In the genomic region with DNA sequence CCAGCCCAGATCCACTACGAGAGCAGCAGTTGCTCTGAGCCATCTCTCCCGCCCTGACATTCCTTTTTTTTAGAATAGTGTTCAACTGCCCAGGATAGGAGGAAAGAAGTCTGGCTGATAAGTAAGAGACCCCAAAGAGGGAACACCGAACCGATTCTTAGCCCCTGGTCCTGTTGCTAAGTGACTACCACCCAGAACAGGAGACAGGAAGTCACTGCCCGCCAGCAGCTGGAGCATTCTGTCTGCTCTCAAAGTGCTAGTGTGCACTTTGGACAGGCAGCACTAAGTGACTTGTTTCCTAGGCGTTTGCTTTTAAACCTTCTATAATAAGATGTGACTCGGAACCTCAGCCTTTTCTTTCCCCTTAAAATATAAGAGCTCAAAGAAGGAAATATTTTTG, we compare ENCODE assay signal across 11 mouse cellular contexts. TPM values are rescaled to one million over a fixed set of nuclear protein-coding genes. Genes with fewer than 3 reads are reported as not detected.
DNase-seq lines count a peak whose midpoint lies in the region; ATAC-seq and TF ChIP-seq lines count a peak whose summit lies in the region.
"Had no signal": no experiment of that assay in that cellular context is flagged by ENCODE, and none has a peak within 500 bp of the region (broad histone marks: within the 10 kb centered on the region; RNA-seq: fewer than 3 reads in every experiment).

No protein-coding gene starts in this region.

- H3K4me1 ChIP-seq in liver, adult 2 months (ENCODE audit: control insufficient read depth, insufficient read depth, low read length), result peaks cover 15% of the 10 kb centered on the region
- peaks cover 7% of the 10 kb centered on the region for H3K4me1 ChIP-seq in liver, embryonic 11.5 days (replicated peaks; ENCODE audit: control insufficient read depth, insufficient read depth, low read length)

- no peaks in the 10 kb centered on the region for H3K79me2 ChIP-seq in liver, adult 2 months (ENCODE audit: control insufficient read depth, insufficient read depth, low read length)

- ATAC-seq in liver, embryonic 11.5 days (replicated peaks; ENCODE audit: low FRiP score), result no peak

- no peak for TF ChIP-seq CTCF in liver, adult 2 months (IDR thresholded peaks at IDR 0.05; ENCODE audit: low read depth, low read length)
- TF ChIP-seq CTCF in brain, embryonic 14.5 days (IDR thresholded peaks at IDR 0.05; ENCODE audit: borderline replicate concordance, extremely low read depth, insufficient read depth, insufficient read length), result no peak

- H3K9me3 ChIP-seq in liver, embryonic 11.5 days (ENCODE audit: control insufficient read depth, low read length), result no peaks in the 10 kb centered on the region
- H3K9me3 ChIP-seq: forebrain, embryonic 10.5 days had no signal

- H3K36me3 ChIP-seq in liver, adult 2 months (ENCODE audit: control insufficient read depth, insufficient read depth, low read length), result peaks cover 3% of the 10 kb centered on the region; the same call in 1 of the 2 replicates
- 0 out of 2 replicates have a peak, but pooled peaks cover 2% of the 10 kb centered on the region for H3K36me3 ChIP-seq in liver, embryonic 11.5 days (ENCODE audit: control insufficient read depth, insufficient read depth, low read length)

- no peak overlapping the region for H3K4me3 ChIP-seq in liver, adult 2 months (ENCODE audit: insufficient read depth, low read depth, low read length)
- no peak overlapping the region for H3K4me3 ChIP-seq in liver, embryonic 11.5 days (ENCODE audit: low read depth, low read length)
- H3K4me3 ChIP-seq: forebrain, embryonic 10.5 days had no signal

- no peaks in the 10 kb centered on the region for H3K27me3 ChIP-seq in liver, adult 2 months (ENCODE audit: control insufficient read depth, insufficient read depth, low read length)
- no peaks in the 10 kb centered on the region for H3K27me3 ChIP-seq in liver, embryonic 11.5 days (replicated peaks; ENCODE audit: control insufficient read depth, insufficient read depth, low read length)
- H3K27me3 ChIP-seq: Patski had no signal

- WGBS in liver, adult 2 months, result 25% methylated on average over 7 of the region's 7 CpGs
- 60% methylated on average over 7 of the region's 7 CpGs for WGBS in liver, embryonic 11.5 days

- no peak overlapping the region for H3K9ac ChIP-seq in liver, adult 2 months (ENCODE audit: low read depth, low read length)
- no peak overlapping the region for H3K9ac ChIP-seq in liver, embryonic 11.5 days (ENCODE audit: low read depth, low read length)

- peak overlapping the region; percentile 19 for H3K27ac ChIP-seq in liver, adult 2 months (replicated peaks; ENCODE audit: insufficient read depth, low read depth, low read length)
- no peak overlapping the region for H3K27ac ChIP-seq in liver, embryonic 11.5 days (ENCODE audit: low read depth, low read length)
- H3K27ac ChIP-seq: forebrain, embryonic 10.5 days had no signal

- no peak overlapping the region for H3K4me2 ChIP-seq in liver, embryonic 11.5 days

- no peak for TF ChIP-seq POLR2A in liver, adult 2 months (IDR thresholded peaks at IDR 0.05; ENCODE audit: extremely low read depth, insufficient read depth, low read length)
- no peak for TF ChIP-seq POLR2A in brain, embryonic 14.5 days (IDR thresholded peaks at IDR 0.05; ENCODE audit: borderline replicate concordance, extremely low read depth, insufficient read depth, insufficient read length, poor library complexity, severe bottlenecking)

- DNase-seq in liver, adult 2 months (ENCODE audit: extremely low read depth, low read depth, low spot score), result peak; percentile 41
- DNase-seq in liver, embryonic 11.5 days (ENCODE audit: low spot score), result no peak
- peak; percentile 18 for DNase-seq in Muller cell, postnatal 12 days (ENCODE audit: inconsistent ontology term)
- peak; percentile 14 for DNase-seq in brain, embryonic 14.5 days (ENCODE audit: low read depth)
- DNase-seq in kidney, postnatal 14 days, result peak; percentile 51
- no peak for DNase-seq in urinary bladder, postnatal 14 days (ENCODE audit: low spot score)
- no peak for DNase-seq in urinary bladder, postnatal 25 days (ENCODE audit: low spot score)
- no peak for DNase-seq in cerebellum, adult 9-10 months
- DNase-seq: cerebellum, adult 11 months had no signal

RNA-seq across cellular contexts. Expression of a gene that starts 5.0 kb away (rescaled TPM):
- 0.18 and 0.27 TPM in 2 replicates for total RNA-seq in liver, adult 2 months (2014; rRNA removed)
- 0.17 and 0.19 TPM in 2 replicates for polyA plus RNA-seq in liver, adult 2 months (2012; rRNA removed)
- polyA plus RNA-seq in liver, embryonic 11.5 days (2014; fragmentation: Nextera tagmentation; extraction: Ambion mirVana), result 0.43 and 0.60 TPM in 2 replicates
- 0.08 and 0.13 TPM in 2 replicates for polyA plus RNA-seq in brain, embryonic 14.5 days (2012; rRNA removed)

RNA-seq across cellular contexts. Expression of a gene that starts 37.8 kb away (rescaled TPM):
- 3.7 and 3.8 TPM in 2 replicates for total RNA-seq in liver, adult 2 months (2014; rRNA removed)
- polyA plus RNA-seq in liver, adult 2 months (2012; rRNA removed), result 1.3 TPM in 2 replicates
- 11.1 and 11.8 TPM in 2 replicates for polyA plus RNA-seq in liver, embryonic 11.5 days (2014; fragmentation: Nextera tagmentation; extraction: Ambion mirVana)
- 5.5 and 8.3 TPM in 2 replicates for polyA plus RNA-seq in brain, embryonic 14.5 days (2012; rRNA removed)

RNA-seq across cellular contexts. Expression of a gene that starts 52.7 kb away (rescaled TPM):
- total RNA-seq in liver, adult 2 months (2014; rRNA removed), result 0.55 and 0.60 TPM in 2 replicates
- polyA plus RNA-seq in liver, adult 2 months (2012; rRNA removed), result 0.12 and 0.26 TPM in 2 replicates
- polyA plus RNA-seq in liver, embryonic 11.5 days (2014; fragmentation: Nextera tagmentation; extraction: Ambion mirVana), result 24.2 and 25.1 TPM in 2 replicates
- 2.1 and 3.2 TPM in 2 replicates for polyA plus RNA-seq in brain, embryonic 14.5 days (2012; rRNA removed)

Comparison
In these comparisons a context has a peak if more than half of its experiments do, and no peak if none do; other contexts are left out.
1. DNase-seq: peak in liver, adult 2 months (single experiment), Muller cell, postnatal 12 days (single experiment), brain, embryonic 14.5 days (single experiment) and kidney, postnatal 14 days (single experiment); none in liver, embryonic 11.5 days (single experiment), urinary bladder, postnatal 14 days (single experiment), urinary bladder, postnatal 25 days (single experiment) and cerebellum, adult 9-10 months (single experiment).